Mouse (Mus musculus) kidney, postnatal 0 days (tissue): ENCODE results near the gene Duox2. TPM values are rescaled to one million over a fixed set of nuclear protein-coding genes. Genes with fewer than 3 reads are reported as not detected.
A peak's percentile ranks its signal among the peaks of the same experiment; 100 is the strongest.
"Not testable (repeated sequence)": the region's sequence is repeated elsewhere in the genome, so short reads cannot be mapped to it uniquely, and the experiment has no call there.

Source experiments
- ATAC-seq: fragments of 200-750 bp; cut with Nextera tagmentation; replicated peaks from 2 replicates; pipeline ENCODE4 v1.8.0; 2017; ENCODE audit warnings: low read depth, moderate number of reproducible peaks, moderate TSS enrichment, moderate library complexity; ENCODE audit not compliant: low FRiP score
- DNase-seq: peaks from one replicate; pipeline ENCODE4 v3.0.0-alpha.2; 2016; ENCODE audit warnings: low spot score
- H3K27ac ChIP-seq: fragments of 300-500 bp; sonication (generic); 2 replicates; pipeline ENCODE4 v1.5.1; 2014; ENCODE audit warnings: mild to moderate bottlenecking
- H3K27me3 ChIP-seq: fragments of 300-500 bp; sonication (generic); 2 replicates; pipeline ENCODE4 v1.6.1; 2014; ENCODE audit warnings: low read length, mixed read lengths; ENCODE audit not compliant: insufficient read depth
- H3K36me3 ChIP-seq: fragments of 300-500 bp; sonication (generic); 2 replicates; pipeline ENCODE4 v1.6.1; 2014; ENCODE audit warnings: low read length, mixed read lengths; ENCODE audit not compliant: insufficient read depth
- H3K4me1 ChIP-seq: fragments of 300-500 bp; sonication (generic); replicated peaks from 2 replicates; pipeline ENCODE4 v1.6.1; 2014; ENCODE audit warnings: antibody characterized with exemption, low read length, mixed read lengths; ENCODE audit not compliant: insufficient read depth
- H3K4me2 ChIP-seq: fragments of 300-500 bp; sonication (generic); 2 replicates; pipeline ENCODE4 v1.6.1; 2014; ENCODE audit warnings: mild to moderate bottlenecking, low read length, moderate library complexity, mixed read lengths
- H3K4me3 ChIP-seq: fragments of 300-500 bp; sonication (generic); replicated peaks from 2 replicates; pipeline ENCODE4 v1.5.1; 2014; ENCODE audit warnings: low read depth, low read length
- H3K9ac ChIP-seq: fragments of 300-500 bp; sonication (generic); 2 replicates; pipeline ENCODE4 v1.6.1; 2014; ENCODE audit warnings: low read depth, low read length
- H3K9me3 ChIP-seq: fragments of 300-500 bp; sonication (generic); replicated peaks from 2 replicates; pipeline ENCODE4 v1.6.1; 2016; ENCODE audit warnings: low read length, inconsistent platforms, mixed read lengths
- CTCF ChIP-seq: IDR thresholded peaks from 2 replicates; pipeline ENCODE4 v1.5.1; 2016; ENCODE audit warnings: antibody characterized with exemption, low read depth, mild to moderate bottlenecking, moderate library complexity
- WGBS: fragments of 180-500 bp; shearing (Covaris S2); extraction: QIAGEN DNeasy Blood & Tissue Kit; methylation state at CpG from one replicate; pipeline ENCODE4 v1.1.7; 2014; 5-methylcytosine and 5-hydroxymethylcytosine counted together
- polyA plus RNA-seq: library from polyadenylated mRNA; unstranded; fragments of >200 nt; fragmentation: Nextera tagmentation; extraction: Ambion mirVana; gene quantifications from 2 replicates; pipeline ENCODE4 v1.2.1, GENCODE M21; 2015

Duox2 gene
- polyA plus RNA-seq: 0.04 TPM in 2 replicates

DNA sequence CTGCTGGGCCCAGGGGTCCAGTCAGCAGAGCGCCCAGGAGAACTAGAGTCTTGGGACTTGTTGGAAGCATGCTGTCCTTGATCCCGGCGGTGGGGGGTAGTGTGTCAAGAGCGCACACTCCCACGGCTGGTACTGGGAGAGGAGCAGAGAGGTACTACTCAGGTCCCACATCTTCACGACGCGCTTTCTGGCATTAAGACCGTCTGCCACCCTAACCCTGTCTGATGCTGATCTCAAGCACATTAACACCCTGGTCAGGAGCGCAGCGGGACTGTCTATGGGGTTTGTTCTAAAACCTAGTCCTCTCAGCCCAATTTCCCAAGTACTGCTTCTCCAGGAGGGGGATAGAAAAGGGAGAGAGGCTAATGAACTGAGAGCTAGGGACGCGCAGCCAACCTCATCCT lies at the start of gene Duox2:
Gene Duox2 (minus strand): TSS at position 354 of the 404 bp plus-strand sequence.
- H3K4me1 ChIP-seq: peaks cover 22% of the 10 kb centered on the region; the same call in 1 of the 2 replicates
- peak within 1 kb of the TSS; percentile 22 for H3K4me3 ChIP-seq
- H3K36me3 ChIP-seq: no peaks in the 10 kb centered on the region
- no peak within 1 kb of the TSS for H3K9ac ChIP-seq
- H3K27me3 ChIP-seq: peaks cover 75% of the 10 kb centered on the region
- DNase-seq (no peak), ATAC-seq (no peak)
- no peak for TF ChIP-seq CTCF
- H3K4me2 ChIP-seq: peak within 1 kb of the TSS; percentile 49
- no peaks in the 10 kb centered on the region for H3K9me3 ChIP-seq
- 2% methylated on average over 13 of the region's 13 CpGs for WGBS
- H3K27ac ChIP-seq: no peak within 1 kb of the TSS

GRCm38 (mm10) chr2:122347257-122347656 lies 49.0 kb upstream of the Duox2 start:
- H3K27me3 ChIP-seq: no peaks in the 10 kb centered on the region
- no peaks in the 10 kb centered on the region for H3K9me3 ChIP-seq
- H3K4me1 ChIP-seq: peaks cover 4% of the 10 kb centered on the region; the same call in 1 of the 2 replicates
- H3K4me2 ChIP-seq: no peak overlapping the region
- no peak overlapping the region for H3K9ac ChIP-seq
- H3K36me3 ChIP-seq: no peaks in the 10 kb centered on the region
- H3K27ac ChIP-seq: no peak overlapping the region
- no peak overlapping the region for H3K4me3 ChIP-seq
- ATAC-seq (no peak), DNase-seq (no peak)
- WGBS: 94% methylated on average over 3 of the region's 3 CpGs
- TF ChIP-seq CTCF: no peak

- H3K4me2 ChIP-seq, DNase-seq, ATAC-seq, H3K27ac ChIP-seq, H3K9me3 ChIP-seq, H3K9ac ChIP-seq, H3K27me3 ChIP-seq, H3K4me1 ChIP-seq, H3K4me3 ChIP-seq, H3K36me3 ChIP-seq: not testable (repeated sequence)
- WGBS: 84% methylated on average over 6 of the region's 6 CpGs
These were observed 47.9 kb upstream of the Duox2 start for GRCm38 (mm10) chr2:122346164-122346563.

DNA sequence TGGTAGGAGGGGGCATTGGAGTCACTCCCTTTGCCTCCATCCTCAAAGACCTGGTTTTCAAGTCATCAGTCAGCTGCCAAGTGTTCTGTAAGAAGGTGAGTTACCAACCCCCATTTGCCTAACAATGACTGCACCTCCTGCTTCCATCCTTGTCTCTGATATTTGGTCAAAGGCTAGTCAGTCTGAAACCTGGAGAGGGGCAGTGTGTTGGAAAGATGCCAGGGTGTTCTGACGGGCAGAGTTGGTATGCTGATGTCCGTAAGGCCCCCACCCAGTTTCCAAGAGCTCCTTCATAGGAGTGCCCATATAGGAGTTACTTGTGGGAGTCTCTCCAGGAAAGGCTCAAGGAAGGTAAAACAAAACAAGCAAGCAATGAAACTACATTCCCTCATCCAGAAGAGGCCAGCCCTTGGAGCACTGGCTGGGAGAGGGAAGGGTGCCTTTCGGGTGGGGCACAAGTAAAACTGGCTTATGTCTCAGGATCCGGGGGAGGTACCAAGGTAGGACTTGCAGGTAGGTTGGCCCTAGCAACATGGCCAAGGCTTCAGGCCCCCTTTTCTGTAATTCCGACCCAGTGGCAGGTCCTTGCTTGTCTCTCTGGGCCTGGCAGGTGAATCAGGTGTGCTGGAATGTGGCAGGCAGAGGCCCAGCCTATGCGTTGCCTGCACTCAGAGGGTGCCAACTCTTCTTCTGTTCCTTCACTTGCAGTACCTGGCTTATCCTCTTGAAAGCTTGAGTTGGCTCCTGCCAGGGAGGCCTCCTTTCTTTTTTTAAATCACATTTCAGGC lies 47.1 kb upstream of the Duox2 start:
- Histone ChIP-seq H3K27me3 (no peaks in the 10 kb centered on the region), H3K4me2 (no peak overlapping the region), H3K4me1 (peaks cover 4% of the 10 kb centered on the region; the same call in 1 of the 2 replicates), H3K27ac (no peak overlapping the region), H3K36me3 (no peaks in the 10 kb centered on the region), H3K4me3 (no peak overlapping the region), H3K9ac (no peak overlapping the region), H3K9me3 (no peaks in the 10 kb centered on the region)
- 76% methylated on average over 6 of the region's 6 CpGs for WGBS
- ATAC-seq: no peak
- TF ChIP-seq CTCF: no peak
- DNase-seq: no peak

DNA sequence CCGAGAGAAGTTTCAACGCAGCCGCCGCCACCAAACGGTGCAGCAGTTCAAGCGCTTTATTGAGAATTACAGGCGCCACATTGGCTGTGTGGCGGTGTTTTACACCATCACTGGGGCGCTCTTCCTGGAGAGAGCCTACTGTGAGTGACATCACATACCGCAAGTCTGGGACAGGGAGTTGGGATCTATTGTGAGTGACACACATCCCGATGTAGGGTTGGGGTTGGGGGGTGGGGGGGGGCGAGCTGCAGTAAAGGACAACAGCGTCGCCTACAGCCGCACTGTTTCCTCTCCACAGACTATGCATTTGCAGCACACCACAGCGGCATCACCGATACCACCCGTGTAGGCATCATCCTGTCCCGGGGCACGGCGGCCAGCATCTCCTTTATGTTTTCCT lies 39.0 kb upstream of the Duox2 start:
- ATAC-seq (no peak), DNase-seq (no peak)
- no peak overlapping the region for H3K27ac ChIP-seq
- 0 out of 2 replicates have a peak overlapping the region, but pooled peaks have one; percentile 1 for H3K4me2 ChIP-seq
- no peaks in the 10 kb centered on the region for H3K9me3 ChIP-seq
- no peak for TF ChIP-seq CTCF
- H3K4me1 ChIP-seq: no peaks in the 10 kb centered on the region
- WGBS: 68% methylated on average over 21 of the region's 21 CpGs
- H3K27me3 ChIP-seq: no peaks in the 10 kb centered on the region
- no peak overlapping the region for H3K9ac ChIP-seq
- H3K4me3 ChIP-seq: no peak overlapping the region
- no peaks in the 10 kb centered on the region for H3K36me3 ChIP-seq

- Histone ChIP-seq H3K9ac (no peak overlapping the region), H3K4me1 (no peaks in the 10 kb centered on the region), H3K9me3 (no peaks in the 10 kb centered on the region), H3K27ac (no peak overlapping the region), H3K4me3 (no peak overlapping the region), H3K4me2 (no peak overlapping the region), H3K36me3 (no peaks in the 10 kb centered on the region), H3K27me3 (no peaks in the 10 kb centered on the region)
- no peak for TF ChIP-seq CTCF
- 62% methylated on average over 3 of the region's 3 CpGs for WGBS
- ATAC-seq (no peak), DNase-seq (no peak)
These were observed 35.9 kb upstream of the Duox2 start for GRCm38 (mm10) chr2:122334170-122334569.

DNA sequence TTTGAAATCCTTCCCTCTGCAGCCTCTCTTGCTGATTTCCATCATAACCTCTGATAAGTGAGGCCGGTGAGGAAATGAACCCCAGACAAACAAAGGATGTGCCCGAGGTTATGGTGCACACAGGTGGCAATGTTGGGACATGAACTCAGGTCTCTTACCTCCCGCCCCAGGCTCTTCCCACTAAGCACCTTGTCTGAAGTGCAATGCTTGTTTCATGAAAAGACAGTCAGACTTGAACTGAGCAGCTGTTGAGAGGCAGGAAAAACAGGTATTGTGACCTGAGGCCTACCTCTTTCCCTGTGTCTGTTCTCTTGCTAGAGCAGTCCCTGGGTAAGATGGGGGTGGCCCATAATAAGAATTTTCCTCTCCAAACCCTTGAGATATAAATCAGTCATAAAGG lies 34.0 kb upstream of the Duox2 start:
- WGBS: 91% methylated on average over 3 of the region's 3 CpGs
- Histone ChIP-seq H3K9ac (no peak overlapping the region), H3K9me3 (no peaks in the 10 kb centered on the region), H3K4me2 (no peak overlapping the region), H3K4me3 (no peak overlapping the region), H3K27me3 (no peaks in the 10 kb centered on the region), H3K36me3 (no peaks in the 10 kb centered on the region), H3K4me1 (no peaks in the 10 kb centered on the region), H3K27ac (no peak overlapping the region)
- ATAC-seq: no peak
- no peak for TF ChIP-seq CTCF
- no peak for DNase-seq

DNA sequence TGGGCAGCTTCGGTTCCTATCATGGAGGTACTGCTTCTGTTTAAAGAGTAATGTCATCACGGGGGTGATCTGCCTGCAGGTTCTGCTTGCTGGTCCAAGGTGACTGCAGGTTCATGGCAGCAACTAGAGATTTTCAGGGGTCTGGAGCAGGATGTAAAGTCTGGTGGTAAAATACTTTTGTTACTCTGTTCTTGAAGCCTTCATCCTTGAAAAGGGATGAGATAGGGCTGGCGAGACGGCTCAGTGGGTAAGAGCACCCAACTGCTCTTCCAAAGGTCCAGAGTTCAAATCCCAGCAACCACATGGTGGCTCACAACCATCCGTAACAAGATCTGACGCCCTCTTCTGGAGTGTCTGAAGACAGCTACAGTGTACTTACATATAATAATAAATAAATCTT lies 32.1 kb upstream of the Duox2 start:
- 91% methylated on average over 4 of the region's 6 CpGs for WGBS

More for the DNA sequence above, 32.1 kb upstream of the Duox2 start:
- not testable (repeated sequence) for H3K27ac ChIP-seq, H3K36me3 ChIP-seq, H3K4me1 ChIP-seq, H3K27me3 ChIP-seq, ATAC-seq, DNase-seq, H3K9ac ChIP-seq, H3K4me3 ChIP-seq, H3K4me2 ChIP-seq, H3K9me3 ChIP-seq
